ENCODE assay signal across 8 mouse cellular contexts in the genomic region with DNA sequence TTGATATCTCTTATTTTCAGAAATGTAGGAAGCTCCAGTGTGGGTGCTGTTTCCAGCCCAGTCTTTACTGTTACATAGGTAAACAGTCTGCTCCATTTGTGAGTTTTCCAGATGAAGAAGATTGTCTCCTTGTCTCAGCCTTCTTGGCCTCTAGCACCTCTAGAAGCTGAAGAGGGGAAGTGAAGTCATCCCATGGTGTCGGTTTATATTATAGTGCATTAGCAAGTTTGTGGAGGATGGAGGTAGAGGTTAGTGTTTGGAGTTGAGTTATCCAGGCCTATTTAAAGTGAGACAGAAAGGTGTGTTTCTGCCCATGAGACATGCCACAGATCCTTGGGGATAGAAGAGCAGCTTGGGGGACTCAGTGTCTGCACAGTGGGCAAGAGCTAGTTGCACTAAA. TPM values are rescaled to one million over a fixed set of nuclear protein-coding genes. Genes with fewer than 3 reads are reported as not detected.
DNase-seq lines count a peak whose midpoint lies in the region; ATAC-seq lines count a peak whose summit lies in the region.

No protein-coding gene starts in this region.

- H3K4me3 ChIP-seq in kidney, embryonic 15.5 days (replicated peaks) = peak overlapping the region; percentile 83
- H3K4me3 ChIP-seq in brown adipose tissue, adult 24 weeks (ENCODE audit: insufficient read depth, low read depth, low read length) = 0 out of 2 replicates have a peak overlapping the region, but pooled peaks have one; percentile 11
- peak overlapping the region; percentile 62 for H3K4me3 ChIP-seq in hindbrain, embryonic 16.5 days (ENCODE audit: low read length)
- H3K4me3 ChIP-seq in midbrain, embryonic 15.5 days = peak overlapping the region; percentile 73

- ATAC-seq in kidney, embryonic 15.5 days (replicated peaks; ENCODE audit: low FRiP score) = no peak
- ATAC-seq in hindbrain, embryonic 16.5 days = no peak
- ATAC-seq in midbrain, embryonic 15.5 days (replicated peaks) = no peak
- no peak for ATAC-seq in granulocyte monocyte progenitor cell, adult 5-6 weeks (replicated peaks; ENCODE audit: poor library complexity, severe bottlenecking)
- ATAC-seq in cerebellum, adult (ENCODE audit: insufficient number of reproducible peaks, low FRiP score, low TSS enrichment) = no peak

- no peaks in the 10 kb centered on the region for H3K9me3 ChIP-seq in kidney, embryonic 15.5 days (replicated peaks)
- no peaks in the 10 kb centered on the region for H3K9me3 ChIP-seq in hindbrain, embryonic 16.5 days (ENCODE audit: control insufficient read depth, low read length)
- H3K9me3 ChIP-seq in midbrain, embryonic 15.5 days = no peaks in the 10 kb centered on the region

- DNase-seq in kidney, postnatal 36 days = no peak
- no peak for DNase-seq in kidney, postnatal 14 days

- 5% methylated on average over 1 of the region's 1 CpGs for WGBS in kidney, embryonic 15.5 days
- WGBS in hindbrain, embryonic 16.5 days = 36% methylated on average over 1 of the region's 1 CpGs
- 26% methylated on average over 1 of the region's 1 CpGs for WGBS in midbrain, embryonic 15.5 days

- peak overlapping the region; percentile 86; the same call in 1 of the 2 replicates for H3K9ac ChIP-seq in kidney, embryonic 15.5 days
- H3K9ac ChIP-seq in hindbrain, embryonic 16.5 days (ENCODE audit: low read depth, low read length) = peak overlapping the region; percentile 38; the same call in 1 of the 2 replicates
- peak overlapping the region; percentile 17; the same call in 1 of the 2 replicates for H3K9ac ChIP-seq in midbrain, embryonic 15.5 days

- H3K4me1 ChIP-seq in kidney, embryonic 15.5 days = peaks cover 32% of the 10 kb centered on the region
- peaks cover 5% of the 10 kb centered on the region for H3K4me1 ChIP-seq in brown adipose tissue, adult 24 weeks (ENCODE audit: control insufficient read depth, insufficient read depth, insufficient read length, low read length)
- peaks cover 25% of the 10 kb centered on the region for H3K4me1 ChIP-seq in hindbrain, embryonic 16.5 days (ENCODE audit: control insufficient read depth, insufficient read depth, low read depth, low read length)
- H3K4me1 ChIP-seq in midbrain, embryonic 15.5 days = peaks cover 32% of the 10 kb centered on the region

- peaks cover 23% of the 10 kb centered on the region for H3K36me3 ChIP-seq in kidney, embryonic 15.5 days
- no peaks in the 10 kb centered on the region for H3K36me3 ChIP-seq in hindbrain, embryonic 16.5 days (ENCODE audit: control insufficient read depth, insufficient read depth, low read length)
- no peaks in the 10 kb centered on the region; the same call in 1 of the 2 replicates for H3K36me3 ChIP-seq in midbrain, embryonic 15.5 days (replicated peaks)

- peak overlapping the region; percentile 82 for H3K4me2 ChIP-seq in kidney, embryonic 15.5 days
- peak overlapping the region; percentile 81 for H3K4me2 ChIP-seq in hindbrain, embryonic 16.5 days (ENCODE audit: low read length)
- H3K4me2 ChIP-seq in midbrain, embryonic 15.5 days = peak overlapping the region; percentile 78

- H3K27me3 ChIP-seq in kidney, embryonic 15.5 days = no peaks in the 10 kb centered on the region
- no peaks in the 10 kb centered on the region for H3K27me3 ChIP-seq in hindbrain, embryonic 16.5 days (replicated peaks; ENCODE audit: control insufficient read depth, insufficient read depth, low read length)
- no peaks in the 10 kb centered on the region for H3K27me3 ChIP-seq in midbrain, embryonic 15.5 days (replicated peaks)

- H3K27ac ChIP-seq in kidney, embryonic 15.5 days = no peak overlapping the region
- no peak overlapping the region for H3K27ac ChIP-seq in brown adipose tissue, adult 24 weeks (replicated peaks; ENCODE audit: low read depth, low read length)
- no peak overlapping the region for H3K27ac ChIP-seq in hindbrain, embryonic 16.5 days (ENCODE audit: low read depth, low read length)
- no peak overlapping the region for H3K27ac ChIP-seq in midbrain, embryonic 15.5 days

RNA-seq across cellular contexts. Expression of gene Otud4, which starts 1.7 kb away (rescaled TPM):
- polyA plus RNA-seq in kidney, embryonic 15.5 days (2015; fragmentation: Nextera tagmentation; extraction: Ambion mirVana) = 15.7 and 16.0 TPM in 2 replicates
- polyA plus RNA-seq in brown adipose tissue, adult 24 weeks (2012; ENCODE audit: insufficient read depth, insufficient read length, missing spikeins) = 13.0 and 20.6 TPM in 2 replicates
- polyA plus RNA-seq in hindbrain, embryonic 16.5 days (2015; fragmentation: Nextera tagmentation; extraction: Ambion mirVana) = 7.7 and 9.5 TPM in 2 replicates
- 9.5 and 10.6 TPM in 2 replicates for polyA plus RNA-seq in midbrain, embryonic 15.5 days (2015; fragmentation: Nextera tagmentation; extraction: Ambion mirVana)
- total RNA-seq in granulocyte monocyte progenitor cell, adult 5-6 weeks (2014; fragmentation: Nextera tagmentation) = 77.1 and 77.9 TPM in 2 replicates
- 70.8 and 81.2 TPM in 2 replicates for total RNA-seq in granulocyte monocyte progenitor cell, adult 5-6 weeks (2017)

Comparison
In these comparisons a context has a peak if more than half of its experiments do, and no peak if none do; other contexts are left out.
1. H3K4me3 ChIP-seq: peak in every context shown above with its lines; median percentile 83 in kidney, embryonic 15.5 days; 73 in midbrain, embryonic 15.5 days; 62 in hindbrain, embryonic 16.5 days; 11 in brown adipose tissue, adult 24 weeks.
2. H3K9ac ChIP-seq: peak in every context shown above with its lines; median percentile 86 in kidney, embryonic 15.5 days; 38 in hindbrain, embryonic 16.5 days; 17 in midbrain, embryonic 15.5 days.